Mouse (Mus musculus) cerebellum, adult 18-20 months (tissue): ENCODE results near the gene Rab39b.

Experiments used
- DNase-seq, 2 experiments: peaks; one replicate each; pipeline ENCODE4 v3.0.0; 2021

Rab39b gene

GRCm38 (mm10) chrX:75577582-75578324 lies at the start of gene Rab39b:
Rab39b (minus strand) TSS chrX:75578231.
- peak; percentile 71 to 73 for DNase-seq

GRCm38 (mm10) chrX:75578539-75578938 lies 508 bp upstream of the Rab39b start:
- no peak for DNase-seq
